Mouse (Mus musculus) stomach, embryonic 15.5 days (tissue): ENCODE measurements at regions not wholly inside any gene's neighbourhood (a gene's known extent, or its start where the extent isn't known, plus 50 kb on each side); places are given as distances from the start of the nearest gene placed in this dataset.

Source experiments
- ATAC-seq: fragments of 200-750 bp; cut with Nextera tagmentation; 2 replicates; pipeline ENCODE4 v1.8.0; 2017; ENCODE audit warnings: low read depth, moderate number of reproducible peaks, moderate TSS enrichment; ENCODE audit not compliant: insufficient read depth, low FRiP score
- H3K27ac ChIP-seq: fragments of 300-500 bp; sonication (generic); 2 replicates; pipeline ENCODE4 v1.5.1; 2015; ENCODE audit warnings: mild to moderate bottlenecking, inconsistent platforms
- H3K27me3 ChIP-seq: fragments of 300-500 bp; sonication (generic); replicated peaks from 2 replicates; pipeline ENCODE4 v1.6.1; 2015; ENCODE audit warnings: inconsistent platforms
- H3K36me3 ChIP-seq: fragments of 300-500 bp; sonication (generic); 2 replicates; pipeline ENCODE4 v1.6.1; 2015; ENCODE audit warnings: inconsistent platforms
- H3K4me1 ChIP-seq: fragments of 300-500 bp; sonication (generic); 2 replicates; pipeline ENCODE4 v1.6.1; 2015; ENCODE audit warnings: inconsistent platforms
- H3K4me2 ChIP-seq: fragments of 300-500 bp; sonication (generic); 2 replicates; pipeline ENCODE4 v1.6.1; 2015; ENCODE audit warnings: mild to moderate bottlenecking, inconsistent platforms
- H3K4me3 ChIP-seq: fragments of 300-500 bp; sonication (generic); replicated peaks from 2 replicates; pipeline ENCODE4 v1.5.1; 2015; ENCODE audit warnings: inconsistent platforms
- H3K9ac ChIP-seq: fragments of 300-500 bp; sonication (generic); 2 replicates; pipeline ENCODE4 v1.6.1; 2015; ENCODE audit warnings: inconsistent platforms
- H3K9me3 ChIP-seq: fragments of 300-500 bp; sonication (generic); 2 replicates; pipeline ENCODE4 v1.6.1; 2016; ENCODE audit warnings: inconsistent platforms
- WGBS: fragments of 180-500 bp; shearing (Covaris S2); methylation state at CpG from one replicate; pipeline ENCODE4 v1.1.7; 2015; 5-methylcytosine and 5-hydroxymethylcytosine counted together

- H3K9me3 ChIP-seq = no peaks in the 10 kb centered on the region
- no peak overlapping the region for H3K4me2 ChIP-seq
- no peak for ATAC-seq
- no peaks in the 10 kb centered on the region for H3K27me3 ChIP-seq
- no peak overlapping the region for H3K4me3 ChIP-seq
- no peaks in the 10 kb centered on the region for H3K36me3 ChIP-seq
- no peak overlapping the region for H3K9ac ChIP-seq
- H3K27ac ChIP-seq = no peak overlapping the region; the same call in 1 of the 2 replicates
- H3K4me1 ChIP-seq = no peaks in the 10 kb centered on the region
- 45% methylated on average over 3 of the region's 3 CpGs for WGBS
These were observed 106.9 kb upstream of the Igsf10 start for GRCm38 (mm10) chr3:59451084-59451483.

GRCm38 (mm10) chr3:59423621-59424020 lies 79.4 kb upstream of the Igsf10 start:
- 92% methylated on average over 2 of the region's 2 CpGs for WGBS
- ATAC-seq = no peak
- Histone ChIP-seq H3K27me3 (no peaks in the 10 kb centered on the region), H3K9ac (no peak overlapping the region), H3K4me2 (no peak overlapping the region), H3K27ac (no peak overlapping the region), H3K4me3 (no peak overlapping the region), H3K9me3 (no peaks in the 10 kb centered on the region), H3K36me3 (no peaks in the 10 kb centered on the region), H3K4me1 (no peaks in the 10 kb centered on the region)

- Histone ChIP-seq H3K4me1 (no peaks in the 10 kb centered on the region), H3K4me3 (no peak overlapping the region), H3K27ac (no peak overlapping the region), H3K36me3 (no peaks in the 10 kb centered on the region), H3K27me3 (no peaks in the 10 kb centered on the region), H3K4me2 (no peak overlapping the region), H3K9me3 (no peaks in the 10 kb centered on the region), H3K9ac (no peak overlapping the region)
- WGBS = 79% methylated on average over 1 of the region's 1 CpGs
- no peak for ATAC-seq
These were observed 64.9 kb upstream of the Igsf10 start for GRCm38 (mm10) chr3:59409131-59409530.

GRCm38 (mm10) chr3:59406035-59406434 lies 61.8 kb upstream of the Igsf10 start:
- WGBS = 93% methylated on average over 3 of the region's 3 CpGs

GRCm38 (mm10) chr3:59401856-59402255 lies 57.7 kb upstream of the Igsf10 start:
- no peaks in the 10 kb centered on the region for H3K36me3 ChIP-seq
- H3K4me3 ChIP-seq = no peak overlapping the region
- H3K9me3 ChIP-seq = no peaks in the 10 kb centered on the region
- H3K27ac ChIP-seq = peak overlapping the region; percentile 59; the same call in 1 of the 2 replicates
- H3K27me3 ChIP-seq = no peaks in the 10 kb centered on the region
- WGBS = 60% methylated on average over 5 of the region's 5 CpGs
- H3K9ac ChIP-seq = no peak overlapping the region
- H3K4me2 ChIP-seq = no peak overlapping the region
- ATAC-seq = peak; percentile 72; the same call in 1 of the 2 replicates
- H3K4me1 ChIP-seq = no peaks in the 10 kb centered on the region

More at GRCm38 (mm10) chr3:59406035-59406434, 61.8 kb upstream of the Igsf10 start:
- Histone ChIP-seq H3K4me1 (no peaks in the 10 kb centered on the region), H3K27ac (no peak overlapping the region), H3K4me3 (no peak overlapping the region), H3K27me3 (no peaks in the 10 kb centered on the region), H3K9ac (no peak overlapping the region), H3K9me3 (no peaks in the 10 kb centered on the region), H3K36me3 (no peaks in the 10 kb centered on the region), H3K4me2 (no peak overlapping the region)
- no peak for ATAC-seq

- Histone ChIP-seq H3K27me3 (no peaks in the 10 kb centered on the region), H3K27ac (peak overlapping the region; percentile 59; the same call in 1 of the 2 replicates), H3K4me1 (no peaks in the 10 kb centered on the region), H3K9me3 (no peaks in the 10 kb centered on the region), H3K4me3 (no peak overlapping the region), H3K4me2 (no peak overlapping the region), H3K36me3 (no peaks in the 10 kb centered on the region), H3K9ac (no peak overlapping the region)
- 84% methylated on average over 4 of the region's 4 CpGs for WGBS
- ATAC-seq = no peak
These were observed 57.2 kb upstream of the Igsf10 start for GRCm38 (mm10) chr3:59401425-59401824.
